Mouse (Mus musculus): ENCODE data around the gene Gm20075. TPM values are rescaled to one million over a fixed set of nuclear protein-coding genes. Genes with fewer than 3 reads are reported as not detected.
"Not testable (repeated sequence)": the region's sequence is repeated elsewhere in the genome, so short reads cannot be mapped to it uniquely, and the experiment has no call there.

Gm20075 gene
- total RNA-seq (2021): 1 to 10 TPM; 8.2 to 8.9 TPM
- long read RNA-seq, experiment 1, partial matches to known transcripts: 0 of 1 reads
- long read RNA-seq, experiment 1, other reads (novel, unspliced or antisense): 0 of 1 reads
- long read RNA-seq, experiment 2: 0 reads

- DNase-seq; H3K4me3 ChIP-seq; H3K27ac ChIP-seq; intact Hi-C loops (cut with DNase I): not testable (repeated sequence)
Measured at GRCm38 (mm10) chr13:96081276-96081675, at the start of gene Gm20075. Gm20075 (minus strand) TSS chr13:96081376.

- Histone ChIP-seq H3K27ac (no peak overlapping the region), H3K4me3 (no peak overlapping the region)
- no peak for DNase-seq
- TF ChIP-seq CTCF (IDR thresholded peaks at IDR 0.05): no peak
- intact Hi-C loops (cut with DNase I): no loop called here
Measured at GRCm38 (mm10) chr13:96129081-96129480, 47.9 kb upstream of the Gm20075 start.

GRCm38 (mm10) chr13:96126669-96127068 is 45.5 kb upstream of the Gm20075 start:
- DNase-seq: no peak
- Histone ChIP-seq H3K27ac (no peak overlapping the region), H3K4me3 (no peak overlapping the region)
- no peak for TF ChIP-seq CTCF (IDR thresholded peaks at IDR 0.05)
- intact Hi-C loops (cut with DNase I): no loop called here

GRCm38 (mm10) chr13:96125011-96125410 is 43.8 kb upstream of the Gm20075 start:
- intact Hi-C loops (cut with DNase I): no loop called here
- no peak overlapping the region for H3K4me3 ChIP-seq
- no peak for TF ChIP-seq CTCF (IDR thresholded peaks at IDR 0.05)
- DNase-seq: no peak
- H3K27ac ChIP-seq: no peak overlapping the region

GRCm38 (mm10) chr13:96112711-96113110 is 31.5 kb upstream of the Gm20075 start:
- H3K27ac ChIP-seq: no peak overlapping the region
- DNase-seq: no peak
- TF ChIP-seq CTCF (IDR thresholded peaks at IDR 0.05): no peak
- H3K4me3 ChIP-seq: no peak overlapping the region
- intact Hi-C loops (cut with DNase I): no loop called here

- no peak overlapping the region for H3K4me3 ChIP-seq
- intact Hi-C loops (cut with DNase I): no loop called here
- no peak overlapping the region for H3K27ac ChIP-seq
- no peak for TF ChIP-seq CTCF (IDR thresholded peaks at IDR 0.05)
- no peak for DNase-seq
Measured at GRCm38 (mm10) chr13:96110767-96111166, 29.6 kb upstream of the Gm20075 start.

- no peak for TF ChIP-seq CTCF (IDR thresholded peaks at IDR 0.05)
- no peak overlapping the region for H3K4me3 ChIP-seq
- H3K27ac ChIP-seq: no peak overlapping the region
- DNase-seq: no peak
- intact Hi-C loops (cut with DNase I): no loop called here
Measured at GRCm38 (mm10) chr13:96106367-96106766, 25.2 kb upstream of the Gm20075 start.

- Histone ChIP-seq H3K27ac (no peak overlapping the region), H3K4me3 (no peak overlapping the region)
- DNase-seq: no peak
- TF ChIP-seq CTCF (IDR thresholded peaks at IDR 0.05): no peak
- intact Hi-C loops (cut with DNase I): no loop called here
Measured at GRCm38 (mm10) chr13:96090929-96091328, 9.8 kb upstream of the Gm20075 start.

GRCm38 (mm10) chr13:96085581-96086302 is 4.6 kb upstream of the Gm20075 start:
- DNase-seq: no peak
- Histone ChIP-seq H3K4me3 (no peak overlapping the region), H3K27ac (no peak overlapping the region)
- intact Hi-C loops (cut with DNase I): no loop called here
- TF ChIP-seq CTCF (IDR thresholded peaks at IDR 0.05): no peak

GRCm38 (mm10) chr13:96081754-96082153 is 578 bp upstream of the Gm20075 start, which contains the start of gene Gm17190:
Gm17190 (plus strand) TSS chr13:96082054.
- DNase-seq; H3K27ac ChIP-seq; intact Hi-C loops (cut with DNase I); H3K4me3 ChIP-seq: not testable (repeated sequence)

GRCm38 (mm10) chr13:96073555-96073954 is 7.6 kb downstream of the Gm20075 start:
- intact Hi-C loops (cut with DNase I): no loop called here
- no peak overlapping the region for H3K4me3 ChIP-seq
- DNase-seq: no peak
- no peak overlapping the region for H3K27ac ChIP-seq
- TF ChIP-seq CTCF (IDR thresholded peaks at IDR 0.05): no peak

GRCm38 (mm10) chr13:96052755-96053154 is 28.4 kb downstream of the Gm20075 start:
- Histone ChIP-seq H3K4me3 (no peak overlapping the region), H3K27ac (no peak overlapping the region)
- DNase-seq: no peak
- no peak for TF ChIP-seq CTCF (IDR thresholded peaks at IDR 0.05)
- intact Hi-C loops (cut with DNase I): no loop called here

- no peak for DNase-seq
- Histone ChIP-seq H3K4me3 (no peak overlapping the region), H3K27ac (no peak overlapping the region)
- intact Hi-C loops (cut with DNase I): no loop called here
- no peak for TF ChIP-seq CTCF (IDR thresholded peaks at IDR 0.05)
Measured at GRCm38 (mm10) chr13:96045396-96045795, 35.8 kb downstream of the Gm20075 start.
